Mouse (Mus musculus) embryonic fibroblast, embryonic 13.5 days (primary cell): ENCODE results near the gene Zim1.
A peak's percentile ranks its signal among the peaks of the same experiment; 100 is the strongest.

Experiments
- CTCF ChIP-seq: IDR thresholded peaks from 2 replicates; pipeline ENCODE4 v1.5.1; 2011; ENCODE audit warnings: mild to moderate bottlenecking, control low read depth, low read length, moderate library complexity, borderline replicate concordance; ENCODE audit not compliant: insufficient read depth
- POLR2A ChIP-seq: IDR thresholded peaks from 2 replicates; pipeline ENCODE4 v1.6.1; 2011; ENCODE audit warnings: low read depth, mild to moderate bottlenecking, control low read depth, low read length, moderate library complexity

DNA sequence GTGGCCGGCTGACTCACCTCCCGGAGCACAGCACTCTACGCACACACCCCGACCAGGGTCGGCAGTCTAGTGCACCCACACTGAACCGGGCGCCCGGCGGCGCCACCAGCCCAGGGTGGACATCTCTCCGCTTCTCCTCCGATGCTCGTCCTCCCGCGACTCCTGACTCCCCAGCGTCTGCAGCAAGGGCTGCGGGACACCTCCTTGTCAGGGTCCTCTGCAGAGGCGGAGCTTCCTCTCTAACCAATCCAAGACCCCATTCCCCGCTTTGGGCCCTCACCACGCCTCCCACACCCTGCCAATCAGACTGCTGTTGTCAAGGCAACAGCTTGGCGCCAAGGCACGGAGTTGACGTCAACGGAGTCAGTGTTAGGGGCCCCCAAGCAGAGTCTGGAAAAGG lies 34.0 kb upstream of the Zim1 start, which contains the start of the genes Peg3 and Usp29:
- TF ChIP-seq CTCF (no peak), POLR2A (peak; percentile 96)
